Mouse (Mus musculus) G1E (cell line): Measurements from ENCODE around the gene Icmt.

Experiments used
- CTCF ChIP-seq: IDR thresholded peaks from 2 replicates; pipeline ENCODE4 v1.5.1; 2012; ENCODE audit warnings: low read depth, low read length, inconsistent platforms, mixed read lengths
- POLR2AphosphoS5 ChIP-seq: IDR thresholded peaks from 2 replicates; pipeline ENCODE4 v1.6.1; 2012; ENCODE audit warnings: low read depth, low read length, inconsistent platforms; ENCODE audit not compliant: insufficient replicate concordance

DNA sequence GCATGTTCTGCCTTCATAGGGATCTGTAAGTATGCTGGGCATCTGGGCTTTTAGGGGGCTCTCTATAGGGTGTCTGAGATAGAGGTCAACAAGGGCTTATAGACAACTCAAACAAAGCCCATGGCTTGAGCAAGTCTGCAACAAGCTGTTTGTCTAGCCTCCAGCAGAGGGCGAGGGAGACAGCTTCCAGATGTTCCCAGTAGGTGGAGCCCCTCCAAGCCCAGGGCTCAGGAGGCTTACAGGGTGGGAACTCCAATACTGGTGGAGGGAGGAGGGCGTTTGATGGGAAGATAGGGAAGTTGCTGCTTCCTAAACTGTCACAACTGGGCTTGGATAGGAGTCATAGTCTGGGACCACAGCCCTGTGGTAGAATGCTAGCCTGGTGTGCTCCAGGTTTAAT lies 35.9 kb downstream of the Icmt start:
- TF ChIP-seq CTCF (peak; percentile 29; the same call in 1 of the 2 replicates), POLR2AphosphoS5 (no peak)
